Mouse (Mus musculus): Measurements from ENCODE around the gene Sftpd.

GRCm38 (mm10) chr14:41174802-41175201 lies 10.1 kb downstream of the Sftpd start:
- no peak for TF ChIP-seq CTCF (conservative IDR thresholded peaks at IDR 0.05; ENCODE audit: low read length)
- no peak for TF ChIP-seq NANOG (IDR thresholded peaks at IDR 0.05; ENCODE audit: borderline replicate concordance, low read length)
- TF ChIP-seq POU5F1 (IDR thresholded peaks at IDR 0.05; ENCODE audit: borderline replicate concordance, low read length): no peak
